In genomic region chr9:60231981-60232881, GRCm38 (mm10) we compare ENCODE assay signal across 12 mouse cellular contexts.
DNase-seq lines count a peak whose midpoint lies in the region; ATAC-seq lines count a peak whose summit lies in the region.
"Had no signal": no experiment of that assay in that cellular context is flagged by ENCODE, and none has a peak within 500 bp of the region (broad histone marks: within the 10 kb centered on the region; RNA-seq: fewer than 3 reads in every experiment).

No protein-coding gene starts in this region.

- no peaks in the 10 kb centered on the region for H3K36me3 ChIP-seq in hindbrain, embryonic 10.5 days
- H3K36me3 ChIP-seq in hindbrain, embryonic 16.5 days (ENCODE audit: control insufficient read depth, insufficient read depth, low read length), result no peaks in the 10 kb centered on the region
- H3K36me3 ChIP-seq in kidney, embryonic 15.5 days, result no peaks in the 10 kb centered on the region
- H3K36me3 ChIP-seq: embryonic facial prominence, embryonic 15.5 days; stomach, embryonic 15.5 days had no signal

- peak overlapping the region; percentile 36 for H3K27ac ChIP-seq in hindbrain, embryonic 10.5 days
- no peak overlapping the region for H3K27ac ChIP-seq in hindbrain, embryonic 16.5 days (ENCODE audit: low read depth, low read length)
- peak overlapping the region; percentile 43; the same call in 1 of the 2 replicates for H3K27ac ChIP-seq in kidney, embryonic 15.5 days
- H3K27ac ChIP-seq: embryonic facial prominence, embryonic 15.5 days; stomach, embryonic 15.5 days had no signal

- peaks cover 36% of the 10 kb centered on the region for H3K4me1 ChIP-seq in hindbrain, embryonic 10.5 days (replicated peaks)
- peaks cover 5% of the 10 kb centered on the region for H3K4me1 ChIP-seq in hindbrain, embryonic 16.5 days (ENCODE audit: control insufficient read depth, insufficient read depth, low read depth, low read length)
- H3K4me1 ChIP-seq in kidney, embryonic 15.5 days, result peaks cover 51% of the 10 kb centered on the region

- ATAC-seq in hindbrain, embryonic 16.5 days, result no peak
- no peak for ATAC-seq in kidney, embryonic 15.5 days (replicated peaks; ENCODE audit: low FRiP score)
- ATAC-seq: Patski had no signal

- H3K9me3 ChIP-seq in hindbrain, embryonic 10.5 days, result no peaks in the 10 kb centered on the region
- H3K9me3 ChIP-seq in hindbrain, embryonic 16.5 days (ENCODE audit: control insufficient read depth, low read length), result no peaks in the 10 kb centered on the region
- no peaks in the 10 kb centered on the region for H3K9me3 ChIP-seq in kidney, embryonic 15.5 days (replicated peaks)
- H3K9me3 ChIP-seq: embryonic facial prominence, embryonic 15.5 days; stomach, embryonic 15.5 days had no signal

- H3K4me3 ChIP-seq in hindbrain, embryonic 10.5 days, result no peak overlapping the region
- no peak overlapping the region for H3K4me3 ChIP-seq in hindbrain, embryonic 16.5 days (ENCODE audit: low read length)
- H3K4me3 ChIP-seq in kidney, embryonic 15.5 days (replicated peaks), result no peak overlapping the region
- H3K4me3 ChIP-seq: embryonic facial prominence, embryonic 15.5 days; stomach, embryonic 15.5 days had no signal

- WGBS in hindbrain, embryonic 10.5 days, result 62% methylated on average over 9 of the region's 9 CpGs
- WGBS in hindbrain, embryonic 16.5 days, result 67% methylated on average over 9 of the region's 9 CpGs
- WGBS in kidney, embryonic 15.5 days, result 60% methylated on average over 9 of the region's 9 CpGs

- DNase-seq in hindbrain, embryonic 10.5 days (ENCODE audit: low spot score), result peak; percentile 16
- peak; percentile 49 for DNase-seq in embryo, embryonic 11 days
- peak; percentile 28 for DNase-seq in lung, postnatal 10 days
- no peak for DNase-seq in left cerebral cortex, adult 11 months (ENCODE audit: low spot score)
- no peak for DNase-seq in testis, postnatal 10 days (ENCODE audit: low spot score)
- DNase-seq in right cerebral cortex, adult 18-20 months, result no peak
- DNase-seq: heart, postnatal 4 days had no signal

- H3K9ac ChIP-seq in hindbrain, embryonic 16.5 days (ENCODE audit: low read depth, low read length), result no peak overlapping the region
- no peak overlapping the region for H3K9ac ChIP-seq in kidney, embryonic 15.5 days
- H3K9ac ChIP-seq: embryonic facial prominence, embryonic 15.5 days; stomach, embryonic 15.5 days had no signal

- H3K27me3 ChIP-seq in hindbrain, embryonic 10.5 days (ENCODE audit: insufficient read depth, poor library complexity, severe bottlenecking), result no peaks in the 10 kb centered on the region
- no peaks in the 10 kb centered on the region for H3K27me3 ChIP-seq in hindbrain, embryonic 16.5 days (replicated peaks; ENCODE audit: control insufficient read depth, insufficient read depth, low read length)
- no peaks in the 10 kb centered on the region for H3K27me3 ChIP-seq in kidney, embryonic 15.5 days
- H3K27me3 ChIP-seq: embryonic facial prominence, embryonic 15.5 days; Patski; stomach, embryonic 15.5 days had no signal

- no peak overlapping the region for H3K4me2 ChIP-seq in hindbrain, embryonic 16.5 days (ENCODE audit: low read length)
- no peak overlapping the region for H3K4me2 ChIP-seq in kidney, embryonic 15.5 days
- H3K4me2 ChIP-seq: embryonic facial prominence, embryonic 15.5 days; stomach, embryonic 15.5 days had no signal

Comparison
In these comparisons a context has a peak if more than half of its experiments do, and no peak if none do; other contexts are left out.
1. DNase-seq: peak in hindbrain, embryonic 10.5 days (single experiment), embryo, embryonic 11 days (single experiment) and lung, postnatal 10 days (single experiment); none in left cerebral cortex, adult 11 months (single experiment), testis, postnatal 10 days (single experiment) and right cerebral cortex, adult 18-20 months (single experiment).